Mouse (Mus musculus) cerebellum, adult (tissue): Measurements from ENCODE around the gene Itpr1.

Experiments used
- ATAC-seq: cut with Nextera tagmentation; 2 replicates; pipeline ENCODE4 v1.9.2; 2017; ENCODE audit warnings: mild to moderate bottlenecking, moderate library complexity, mixed read lengths; ENCODE audit not compliant: insufficient number of reproducible peaks, low FRiP score, low TSS enrichment

Itpr1 gene

GRCm38 (mm10) chr6:108212881-108213295, at the start of gene Itpr1:
TSS of gene Itpr1 (plus strand) at chr6:108213096.
- peak; percentile 99 for ATAC-seq

DNA sequence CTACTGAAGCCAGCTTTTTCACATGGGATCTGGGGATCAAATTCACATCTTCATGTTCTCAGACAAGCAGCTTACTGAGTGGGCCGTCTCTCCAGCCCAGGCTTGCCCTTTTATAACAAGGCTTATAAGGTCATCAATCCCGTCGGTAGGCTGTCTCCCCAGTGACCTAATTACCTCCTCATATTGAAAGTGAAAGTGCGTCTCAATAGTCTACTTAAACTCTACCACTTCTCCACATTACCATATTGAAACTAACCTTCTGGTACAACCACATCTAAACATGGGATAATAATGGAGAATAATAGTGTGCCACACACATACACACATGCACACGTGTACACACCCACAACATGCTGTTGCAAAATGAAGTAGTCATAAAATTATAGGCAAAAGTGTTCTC, 48.0 kb upstream of the Itpr1 start:
- ATAC-seq = no peak

- ATAC-seq = no peak
Observed at GRCm38 (mm10) chr6:108165598-108165997, 47.3 kb upstream of the Itpr1 start.

GRCm38 (mm10) chr6:108167946-108168680, 44.8 kb upstream of the Itpr1 start:
- no peak for ATAC-seq

DNA sequence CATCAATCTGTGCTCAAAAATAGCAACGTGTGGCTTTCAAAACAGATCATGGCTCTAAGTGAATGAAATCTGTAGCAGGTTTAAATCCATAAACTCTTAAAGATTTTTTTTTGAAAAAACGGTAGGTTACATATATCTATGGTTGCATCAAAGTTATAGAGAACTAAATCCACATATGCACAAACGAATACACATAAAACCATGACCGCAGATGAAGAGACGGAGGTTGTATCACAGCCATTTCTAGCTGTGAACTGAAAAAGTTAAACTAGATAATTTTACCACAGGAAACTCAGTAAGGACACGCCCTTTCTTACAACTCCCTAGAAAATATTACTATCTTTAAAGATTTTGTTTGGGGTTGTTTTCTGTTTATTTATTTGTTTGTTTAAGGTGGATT, 44.2 kb upstream of the Itpr1 start:
- no peak for ATAC-seq

GRCm38 (mm10) chr6:108169466-108169865, 43.4 kb upstream of the Itpr1 start:
- ATAC-seq = no peak

DNA sequence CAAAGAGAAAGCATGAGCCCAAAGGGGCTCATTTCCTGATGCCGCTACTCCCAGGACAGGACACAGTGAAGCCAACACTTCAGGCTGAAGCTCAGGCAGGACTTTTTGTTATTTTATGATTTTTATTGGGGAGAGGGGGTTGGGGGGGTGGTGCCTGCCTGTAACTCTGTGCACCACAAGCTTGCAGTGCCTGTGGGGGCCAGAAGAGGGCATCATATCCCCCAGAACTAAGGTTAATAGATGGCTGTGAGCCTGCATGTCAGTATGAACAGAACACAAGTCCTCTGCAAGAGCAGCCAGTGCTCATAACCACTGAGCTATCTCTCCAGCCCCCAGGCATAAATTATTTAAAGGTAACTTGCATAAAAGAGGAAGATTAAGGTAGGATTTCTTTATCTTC, 40.7 kb upstream of the Itpr1 start:
- no peak for ATAC-seq

GRCm38 (mm10) chr6:108174181-108174580, 38.7 kb upstream of the Itpr1 start:
- ATAC-seq = no peak

DNA sequence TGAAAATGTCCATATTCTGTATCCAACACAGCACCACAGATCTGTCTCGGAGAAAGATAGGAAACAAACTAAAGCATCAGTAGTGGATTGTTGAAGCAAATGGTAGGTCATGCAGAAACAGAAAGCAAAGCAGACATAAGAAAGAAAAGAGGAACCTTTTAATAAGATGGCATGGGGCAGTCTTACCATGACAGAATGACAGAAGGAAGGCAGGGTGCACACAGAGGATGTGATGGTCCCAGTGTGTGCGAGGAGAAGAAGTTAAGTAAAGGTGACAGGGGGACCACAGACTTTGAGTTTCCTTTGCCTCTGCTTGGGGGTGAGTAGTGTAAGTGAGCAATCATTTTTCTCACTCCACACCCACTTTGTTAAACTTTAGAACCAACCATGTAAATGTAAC, 33.8 kb upstream of the Itpr1 start:
- no peak for ATAC-seq

DNA sequence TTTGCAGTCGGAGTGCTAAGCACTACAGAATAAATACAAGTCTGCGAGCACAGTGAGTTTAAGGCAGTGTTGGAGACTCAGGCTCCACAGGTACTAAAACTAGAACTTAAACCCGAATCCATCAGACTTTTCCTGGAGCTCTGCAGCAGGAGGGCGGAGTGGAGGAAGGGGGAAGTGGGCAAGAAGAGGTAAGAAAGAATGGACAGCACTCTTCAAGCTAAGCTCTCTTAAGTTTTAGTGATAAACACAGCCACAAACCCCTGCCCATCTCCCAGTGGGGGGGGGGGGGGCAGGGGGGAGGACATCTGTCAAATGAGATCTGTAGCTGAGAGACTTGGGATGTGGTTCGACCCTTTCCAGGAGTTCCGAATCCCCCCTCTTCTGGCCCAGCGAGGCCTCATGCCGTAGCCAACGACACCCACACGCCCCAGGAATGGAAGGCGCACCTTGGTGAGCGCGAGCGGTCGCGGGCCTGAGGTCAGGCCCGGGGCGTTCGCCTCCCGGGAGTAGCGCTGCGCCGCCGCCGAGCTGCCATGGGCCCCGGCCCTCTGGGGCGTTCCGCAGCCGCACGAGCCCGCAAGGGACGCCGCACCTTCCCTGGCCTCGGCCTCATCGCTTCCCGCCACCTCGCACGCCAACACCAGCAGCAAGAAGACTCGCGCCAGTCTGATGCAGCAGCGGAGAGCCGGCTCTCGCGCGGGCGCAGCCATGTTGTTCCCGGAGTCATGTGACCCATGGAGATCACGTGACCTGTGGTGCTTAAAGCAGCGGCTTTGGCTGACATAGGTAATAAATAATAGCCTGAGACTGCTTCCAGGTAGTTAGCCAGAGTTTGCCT, 27.8 kb upstream of the Itpr1 start, which contains the start of gene Sumf1:
TSS of gene Sumf1 (minus strand) at position 736 of the 838 bp plus-strand sequence.
- ATAC-seq = peak; percentile 89

- no peak for ATAC-seq
Observed at GRCm38 (mm10) chr6:108185685-108186009, 27.2 kb upstream of the Itpr1 start.

- ATAC-seq = no peak
Observed at GRCm38 (mm10) chr6:108190690-108191089, 22.2 kb upstream of the Itpr1 start.

- ATAC-seq = no peak
Observed at GRCm38 (mm10) chr6:108192632-108193031, 20.3 kb upstream of the Itpr1 start.

GRCm38 (mm10) chr6:108196665-108197064, 16.2 kb upstream of the Itpr1 start:
- ATAC-seq = no peak

- no peak for ATAC-seq
Observed at GRCm38 (mm10) chr6:108197117-108197516, 15.8 kb upstream of the Itpr1 start.

- no peak for ATAC-seq
Observed at GRCm38 (mm10) chr6:108198286-108198685, 14.6 kb upstream of the Itpr1 start.

- no peak for ATAC-seq
Observed at GRCm38 (mm10) chr6:108204322-108204721, 8.6 kb upstream of the Itpr1 start.

DNA sequence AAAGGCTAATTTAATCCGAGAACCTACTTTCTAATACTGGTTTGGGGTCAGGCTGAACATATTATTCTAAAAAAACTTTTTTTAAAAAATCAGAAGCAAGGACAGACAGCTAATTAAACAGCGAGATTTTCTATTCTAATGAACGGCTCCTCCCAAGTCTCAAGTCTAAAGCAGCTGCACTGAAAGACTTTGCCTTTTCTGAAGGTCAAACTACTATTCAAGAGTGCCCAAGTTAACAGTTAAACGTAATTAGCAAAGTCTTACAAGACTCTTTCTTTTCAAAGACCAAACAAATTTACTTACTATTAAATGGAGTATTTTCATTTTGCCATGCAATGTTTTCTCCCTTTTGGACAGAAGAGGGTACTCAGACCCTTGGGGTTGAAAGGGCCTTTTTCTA, 6.8 kb upstream of the Itpr1 start:
- ATAC-seq = no peak

GRCm38 (mm10) chr6:108206914-108207566, 5.9 kb upstream of the Itpr1 start:
- no peak for ATAC-seq

- no peak for ATAC-seq
Observed at GRCm38 (mm10) chr6:108211896-108212880, 708 bp upstream of the Itpr1 start.
